Mouse (Mus musculus) cerebellum, postnatal 25 days (tissue): ENCODE data around the gene Vars.
A peak's percentile ranks its signal among the peaks of the same experiment; 100 is the strongest.
"Not testable (repeated sequence)": the region's sequence is repeated elsewhere in the genome, so short reads cannot be mapped to it uniquely, and the experiment has no call there.

Experiments used
- DNase-seq, 2 experiments: peaks; one replicate each; pipeline ENCODE4 v3.0.0; 2021; ENCODE audit warnings: mixed read lengths in 2 of 2

The Vars gene

GRCm38 (mm10) chr17:35003022-35003838 is 2.4 kb downstream of the Vars start:
- DNase-seq, result peak in 1 of 2 experiments; percentile 13

GRCm38 (mm10) chr17:35004075-35004717 is 3.4 kb downstream of the Vars start:
- DNase-seq, result peak in 1 of 2 experiments; percentile 8

- peak in 1 of 2 experiments; percentile 18 for DNase-seq
Measured at GRCm38 (mm10) chr17:35005158-35005557, 4.4 kb downstream of the Vars start.

- DNase-seq, result not testable (repeated sequence)
Measured at GRCm38 (mm10) chr17:35005902-35006301, 5.1 kb downstream of the Vars start.

GRCm38 (mm10) chr17:35007387-35007991 is 6.7 kb downstream of the Vars start:
- peak in 1 of 2 experiments; percentile 4 for DNase-seq

GRCm38 (mm10) chr17:35009586-35009985 is 8.8 kb downstream of the Vars start:
- DNase-seq, result peak; percentile 83 to 87

GRCm38 (mm10) chr17:35011440-35011839 is 10.7 kb downstream of the Vars start:
- peak; percentile 10 to 17 for DNase-seq

- peak in 1 of 2 experiments; percentile 16 for DNase-seq
Measured at GRCm38 (mm10) chr17:35012430-35012829, 11.6 kb downstream of the Vars start.

- peak in 1 of 2 experiments; percentile 25 for DNase-seq
Measured at GRCm38 (mm10) chr17:35013221-35013620, 12.4 kb downstream of the Vars start.

GRCm38 (mm10) chr17:35015296-35015695 is 14.5 kb downstream of the Vars start:
- DNase-seq, result peak in 1 of 2 experiments; percentile 27

GRCm38 (mm10) chr17:35016376-35016775 is 15.6 kb downstream of the Vars start, which contains the start of gene Vwa7:
Gene Vwa7, plus strand, starts transcription at chr17:35016579.
- peak; percentile 91 to 92 for DNase-seq

- peak in 1 of 2 experiments; percentile 34 for DNase-seq
Measured at GRCm38 (mm10) chr17:35016791-35017705, 16.3 kb downstream of the Vars start.

GRCm38 (mm10) chr17:35017706-35018030 is 16.9 kb downstream of the Vars start:
- DNase-seq, result peak in 1 of 2 experiments; percentile 44

GRCm38 (mm10) chr17:35018171-35018570 is 17.4 kb downstream of the Vars start:
- DNase-seq, result peak in 1 of 2 experiments; percentile 23

GRCm38 (mm10) chr17:35019894-35020293 is 19.1 kb downstream of the Vars start:
- DNase-seq, result peak in 1 of 2 experiments; percentile 25

- DNase-seq, result peak in 1 of 2 experiments; percentile 23
Measured at GRCm38 (mm10) chr17:35020551-35020950, 19.8 kb downstream of the Vars start.

- DNase-seq, result peak; percentile 92 to 94
Measured at GRCm38 (mm10) chr17:35021163-35021808, 20.5 kb downstream of the Vars start.

- peak in 1 of 2 experiments; percentile 6 for DNase-seq
Measured at GRCm38 (mm10) chr17:35021842-35022477, 21.2 kb downstream of the Vars start.

GRCm38 (mm10) chr17:35022541-35023060 is 21.8 kb downstream of the Vars start:
- DNase-seq, result peak in 1 of 2 experiments; percentile 8

- peak in 1 of 2 experiments; percentile 5 for DNase-seq
Measured at GRCm38 (mm10) chr17:35023221-35023620, 22.4 kb downstream of the Vars start.

- DNase-seq, result peak in 1 of 2 experiments; percentile 2
Measured at GRCm38 (mm10) chr17:35023756-35024155, 23.0 kb downstream of the Vars start.
